Mouse (Mus musculus): Measurements from ENCODE around the gene Gm14412.
"Not testable (repeated sequence)": the region's sequence is repeated elsewhere in the genome, so short reads cannot be mapped to it uniquely, and the experiment has no call there.

The Gm14412 gene

GRCm38 (mm10) chr2:177324257-177324733 is at the start of gene Gm14412:
Gm14412 (minus strand) TSS chr2:177324307.
- not testable (repeated sequence) for DNase-seq (ENCODE audit: low read depth, low spot score)

- peak; percentile 55 for DNase-seq (ENCODE audit: low read depth, low spot score)
Observed at GRCm38 (mm10) chr2:177329661-177330292, 5.7 kb upstream of the Gm14412 start.

- not testable (repeated sequence) for DNase-seq (ENCODE audit: low read depth, low spot score)
Observed at GRCm38 (mm10) chr2:177321361-177321760, 2.7 kb downstream of the Gm14412 start.

GRCm38 (mm10) chr2:177320786-177321320 is 3.3 kb downstream of the Gm14412 start:
- not testable (repeated sequence) for DNase-seq (ENCODE audit: low read depth, low spot score)

GRCm38 (mm10) chr2:177318996-177319395 is 5.1 kb downstream of the Gm14412 start:
- no peak for DNase-seq (ENCODE audit: low read depth, low spot score)

- not testable (repeated sequence) for DNase-seq (ENCODE audit: low read depth, low spot score)
Observed at GRCm38 (mm10) chr2:177309627-177310026, 14.5 kb downstream of the Gm14412 start.

- not testable (repeated sequence) for DNase-seq (ENCODE audit: low read depth, low spot score)
Observed at GRCm38 (mm10) chr2:177304980-177305379, 19.1 kb downstream of the Gm14412 start.

- not testable (repeated sequence) for DNase-seq (ENCODE audit: low read depth, low spot score)
Observed at GRCm38 (mm10) chr2:177283701-177284100, 40.4 kb downstream of the Gm14412 start.

- peak; percentile 45 for DNase-seq (ENCODE audit: low read depth, low spot score)
Observed at GRCm38 (mm10) chr2:177277754-177278153, 46.4 kb downstream of the Gm14412 start.

- DNase-seq (ENCODE audit: low read depth, low spot score) = peak; percentile 33
Observed at GRCm38 (mm10) chr2:177272237-177272636, 51.9 kb downstream of the Gm14412 start.

- DNase-seq (ENCODE audit: low read depth, low spot score) = not testable (repeated sequence)
Observed at GRCm38 (mm10) chr2:177266936-177267335, 57.2 kb downstream of the Gm14412 start, which contains the start of gene Gm14409. Gm14409 (minus strand) TSS chr2:177267036.
